Mouse (Mus musculus): Measurements from ENCODE around the gene Gm29776. TPM values are rescaled to one million over a fixed set of nuclear protein-coding genes. Genes with fewer than 3 reads are reported as not detected.

Gm29776 gene
- total and polyA plus RNA-seq, 3 experiments: not detected

DNA sequence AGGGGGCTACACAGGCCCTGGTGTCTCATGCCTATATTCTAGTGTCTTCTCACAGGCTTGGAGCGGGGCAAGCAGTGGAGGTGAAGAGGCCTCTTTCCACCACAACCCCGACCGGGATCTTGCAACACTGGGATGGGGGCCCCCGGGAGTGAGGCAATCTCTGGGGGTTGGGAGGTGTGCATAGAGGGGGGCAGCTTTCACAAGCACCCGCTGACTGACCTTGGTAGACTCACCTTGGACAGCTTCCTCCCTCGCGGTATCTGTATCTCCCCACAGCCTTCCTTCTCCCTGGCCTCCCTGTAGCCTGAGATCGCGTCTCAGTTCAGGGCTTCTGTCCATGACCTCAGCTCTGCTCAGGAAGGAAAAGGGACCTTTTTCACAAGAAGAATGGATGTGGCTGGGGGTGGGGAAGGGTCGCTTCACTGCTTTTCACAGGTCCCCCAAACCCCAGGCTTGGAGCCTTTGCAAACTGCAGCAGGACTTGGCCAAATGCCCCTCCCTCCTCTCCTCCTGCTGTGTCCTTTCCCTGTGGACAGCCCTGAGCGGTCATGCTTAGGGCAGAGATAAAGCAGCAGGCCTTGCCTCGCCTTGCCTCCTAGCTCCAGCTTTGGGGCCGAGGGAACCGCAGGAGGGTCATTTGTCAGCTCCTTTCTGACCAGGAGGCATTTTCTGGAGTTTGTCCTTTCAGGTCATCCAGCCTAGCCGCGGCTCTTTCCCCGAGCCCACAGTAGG lies 8.1 kb upstream of the Gm29776 start:
- Histone ChIP-seq H3K79me2 (replicated peaks; ENCODE audit: control insufficient read depth, extremely low read depth, insufficient read depth, poor library complexity, severe bottlenecking) (no peaks in the 10 kb centered on the region), H3K4me3 (replicated peaks in 1 of 3; ENCODE audit: low read depth in 2 of 3, low read length in 2 of 3, poor library complexity in 1 of 3) (no peak overlapping the region), H3K27me3 (replicated peaks) (no peaks in the 10 kb centered on the region), H3K9me3 (replicated peaks; ENCODE audit: low read length) (no peaks in the 10 kb centered on the region), H3K36me3 (replicated peaks in 1 of 2; ENCODE audit: control insufficient read depth in 1 of 2, insufficient read depth in 1 of 2, low read length in 1 of 2) (no peaks in the 10 kb centered on the region), H3K4me2 (ENCODE audit: insufficient read depth, low read depth, poor library complexity, severe bottlenecking) (no peak overlapping the region), H3K4me1 (ENCODE audit: control insufficient read depth in 1 of 2, insufficient read depth in 2 of 2) (peaks cover 9 to 24% of the 10 kb centered on the region in 2 experiments), H3K27ac (ENCODE audit: insufficient read depth, low read depth) (no peak overlapping the region), H3K9ac (ENCODE audit: insufficient read depth, low read depth) (no peak overlapping the region)
- TF ChIP-seq ZC3H11A (IDR thresholded peaks at IDR 0.05; ENCODE audit: low read depth, low read length) (no peak), MAFK (IDR thresholded peaks at IDR 0.05; ENCODE audit: insufficient replicate concordance, low read length) (no peak), PAX5 (IDR thresholded peaks at IDR 0.05; ENCODE audit: low read length) (no peak), POLR2AphosphoS2 (IDR thresholded peaks at IDR 0.05; ENCODE audit: low read depth, low read length) (no peak), E2F4 (IDR thresholded peaks at IDR 0.05; ENCODE audit: insufficient replicate concordance, low read depth, low read length) (no peak), ZKSCAN1 (IDR thresholded peaks at IDR 0.05; ENCODE audit: borderline replicate concordance, low read depth, low read length) (no peak), HCFC1 (IDR thresholded peaks at IDR 0.05; ENCODE audit: low read depth, low read length) (no peak)
- DNase-seq (ENCODE audit: extremely low read depth): no peak
- in situ Hi-C loops (cut with MboI; ENCODE audit: low pct_ligation_motif_present, low pct_unique_long_range_greater_than_20kb, low sequenced_read_pairs) (no loop called here), dilution Hi-C loops (cut with MboI; ENCODE audit: extremely low pct_ligation_motif_present, extremely low pct_unique_long_range_greater_than_20kb, low sequenced_read_pairs) (no loop called here)

DNA sequence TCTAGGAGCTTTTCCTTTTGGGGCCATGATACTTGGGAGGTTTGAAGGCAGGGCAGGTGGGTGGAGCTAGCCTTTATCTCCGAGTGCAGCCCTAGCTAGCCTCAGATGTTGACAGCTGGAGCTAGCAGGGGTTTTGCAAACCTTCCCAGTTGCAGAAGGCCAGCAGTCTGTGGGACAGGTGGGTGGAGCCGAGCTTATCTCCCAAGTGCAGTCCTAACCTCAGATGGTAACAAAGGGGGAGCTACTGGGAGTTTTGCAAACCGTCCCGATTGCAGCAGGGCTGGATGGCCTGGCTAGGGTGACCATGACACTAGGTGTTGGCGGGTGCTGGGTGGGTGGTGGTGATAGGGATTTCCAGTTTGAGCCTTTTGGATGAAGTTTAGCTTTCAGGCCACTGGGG lies 7.2 kb upstream of the Gm29776 start:
- dilution Hi-C loops (cut with MboI; ENCODE audit: extremely low pct_ligation_motif_present, extremely low pct_unique_long_range_greater_than_20kb, low sequenced_read_pairs): no loop called here
- Histone ChIP-seq H3K27me3 (replicated peaks) (no peaks in the 10 kb centered on the region), H3K79me2 (replicated peaks; ENCODE audit: control insufficient read depth, extremely low read depth, insufficient read depth, poor library complexity, severe bottlenecking) (no peaks in the 10 kb centered on the region), H3K4me1 (ENCODE audit: control insufficient read depth in 1 of 2, insufficient read depth in 2 of 2) (peaks cover 9 to 25% of the 10 kb centered on the region in 2 experiments), H3K27ac (ENCODE audit: insufficient read depth, low read depth) (no peak overlapping the region), H3K4me3 (replicated peaks in 1 of 3; ENCODE audit: low read depth in 2 of 3, low read length in 2 of 3, poor library complexity in 1 of 3) (no peak overlapping the region), H3K4me2 (ENCODE audit: insufficient read depth, low read depth, poor library complexity, severe bottlenecking) (0 out of 2 replicates have a peak overlapping the region, but pooled peaks have one; percentile 18), H3K9me3 (replicated peaks; ENCODE audit: low read length) (no peaks in the 10 kb centered on the region), H3K36me3 (replicated peaks in 1 of 2; ENCODE audit: control insufficient read depth in 1 of 2, insufficient read depth in 1 of 2, low read length in 1 of 2) (no peaks in the 10 kb centered on the region), H3K9ac (ENCODE audit: insufficient read depth, low read depth) (no peak overlapping the region)
- in situ Hi-C loops (cut with MboI; ENCODE audit: low pct_ligation_motif_present, low pct_unique_long_range_greater_than_20kb, low sequenced_read_pairs): no loop called here
- TF ChIP-seq MEF2A (IDR thresholded peaks at IDR 0.05; ENCODE audit: borderline replicate concordance, low read depth, low read length) (no peak), E2F4 (IDR thresholded peaks at IDR 0.05; ENCODE audit: insufficient replicate concordance, low read depth, low read length) (no peak), USF1 (IDR thresholded peaks at IDR 0.05; ENCODE audit: low read depth, low read length) (no peak), EP300 (IDR thresholded peaks at IDR 0.05; ENCODE audit: low read length) (no peak), CHD1 (IDR thresholded peaks at IDR 0.05; ENCODE audit: low read depth, low read length) (no peak), ZC3H11A (IDR thresholded peaks at IDR 0.05; ENCODE audit: low read depth, low read length) (no peak), MAZ (IDR thresholded peaks at IDR 0.05; ENCODE audit: low read depth, low read length) (no peak), GABPA (IDR thresholded peaks at IDR 0.05; ENCODE audit: insufficient replicate concordance, low read depth, low read length) (no peak), TCF12 (IDR thresholded peaks at IDR 0.05; ENCODE audit: low read depth, low read length) (no peak)
- no peak for DNase-seq (ENCODE audit: extremely low read depth)
